Mouse (Mus musculus): ENCODE results near the gene Hoxc13. TPM values are rescaled to one million over a fixed set of nuclear protein-coding genes. Genes with fewer than 3 reads are reported as not detected.
A peak's percentile ranks its signal among the peaks of the same experiment; 100 is the strongest.

Gene Hoxc13
- total and polyA plus RNA-seq, 2 experiments from 2014 or later: not detected

GRCm38 (mm10) chr15:102956906-102957305, 36.0 kb downstream of the Hoxc13 start:
- WGBS: under 1% methylated on average over 12 of the region's 12 CpGs
- Histone ChIP-seq H3K36me3 (ENCODE audit: insufficient read depth) (no peaks in the 10 kb centered on the region), H3K27ac (ENCODE audit: low read depth, low read length) (no peak overlapping the region), H3K4me1 (ENCODE audit: insufficient read depth) (no peaks in the 10 kb centered on the region), H3K9me3 (ENCODE audit: low read length) (no peaks in the 10 kb centered on the region), H3K4me3 (ENCODE audit: low read depth, low read length) (no peak overlapping the region), H3K4me2 (ENCODE audit: low read depth) (no peak overlapping the region), H3K9ac (no peak overlapping the region), H3K27me3 (ENCODE audit: insufficient read depth, low read length) (peaks cover 95% of the 10 kb centered on the region)
- no peak for TF ChIP-seq CTCF (IDR thresholded peaks at IDR 0.05; ENCODE audit: low read depth)
- DNase-seq: no peak
- no peak for ATAC-seq

GRCm38 (mm10) chr15:102959663-102960191, 38.8 kb downstream of the Hoxc13 start:
- TF ChIP-seq CTCF (IDR thresholded peaks at IDR 0.05; ENCODE audit: low read depth): no peak
- Histone ChIP-seq H3K27ac (ENCODE audit: low read depth, low read length) (no peak overlapping the region), H3K4me2 (ENCODE audit: low read depth) (no peak overlapping the region), H3K9me3 (ENCODE audit: low read length) (no peaks in the 10 kb centered on the region), H3K4me1 (ENCODE audit: insufficient read depth) (no peaks in the 10 kb centered on the region), H3K27me3 (ENCODE audit: insufficient read depth, low read length) (peaks cover 96% of the 10 kb centered on the region), H3K9ac (no peak overlapping the region), H3K4me3 (ENCODE audit: low read depth, low read length) (no peak overlapping the region), H3K36me3 (ENCODE audit: insufficient read depth) (no peaks in the 10 kb centered on the region)
- ATAC-seq (no peak), DNase-seq (no peak)
- WGBS: under 1% methylated on average over 13 of the region's 13 CpGs

GRCm38 (mm10) chr15:102961728-102962127, 40.8 kb downstream of the Hoxc13 start:
- ATAC-seq: no peak
- Histone ChIP-seq H3K9me3 (ENCODE audit: low read length) (no peaks in the 10 kb centered on the region), H3K4me3 (ENCODE audit: low read depth, low read length) (no peak overlapping the region), H3K9ac (no peak overlapping the region), H3K4me2 (ENCODE audit: low read depth) (no peak overlapping the region), H3K36me3 (ENCODE audit: insufficient read depth) (no peaks in the 10 kb centered on the region), H3K27me3 (ENCODE audit: insufficient read depth, low read length) (peaks cover 98% of the 10 kb centered on the region), H3K27ac (ENCODE audit: low read depth, low read length) (no peak overlapping the region), H3K4me1 (ENCODE audit: insufficient read depth) (no peaks in the 10 kb centered on the region)
- no peak for DNase-seq
- 5% methylated on average over 6 of the region's 6 CpGs for WGBS
- no peak for TF ChIP-seq CTCF (IDR thresholded peaks at IDR 0.05; ENCODE audit: low read depth)

- no peak for TF ChIP-seq CTCF (IDR thresholded peaks at IDR 0.05; ENCODE audit: low read depth)
- under 1% methylated on average over 13 of the region's 13 CpGs for WGBS
These were observed 41.6 kb downstream of the Hoxc13 start for GRCm38 (mm10) chr15:102962492-102962891.

GRCm38 (mm10) chr15:102963259-102963658, 42.4 kb downstream of the Hoxc13 start:
- DNase-seq: no peak
- Histone ChIP-seq H3K9me3 (ENCODE audit: low read length) (no peaks in the 10 kb centered on the region), H3K4me2 (ENCODE audit: low read depth) (no peak overlapping the region), H3K27me3 (ENCODE audit: insufficient read depth, low read length) (peaks cover 96% of the 10 kb centered on the region), H3K4me3 (ENCODE audit: low read depth, low read length) (no peak overlapping the region), H3K36me3 (ENCODE audit: insufficient read depth) (no peaks in the 10 kb centered on the region), H3K9ac (no peak overlapping the region), H3K27ac (ENCODE audit: low read depth, low read length) (no peak overlapping the region), H3K4me1 (ENCODE audit: insufficient read depth) (no peaks in the 10 kb centered on the region)
- TF ChIP-seq CTCF (IDR thresholded peaks at IDR 0.05; ENCODE audit: low read depth): no peak
- WGBS: 1% methylated on average over 8 of the region's 8 CpGs
- ATAC-seq: no peak

More at GRCm38 (mm10) chr15:102962492-102962891, 41.6 kb downstream of the Hoxc13 start:
- Histone ChIP-seq H3K27me3 (ENCODE audit: insufficient read depth, low read length) (peaks cover 98% of the 10 kb centered on the region), H3K4me2 (ENCODE audit: low read depth) (no peak overlapping the region), H3K9me3 (ENCODE audit: low read length) (no peaks in the 10 kb centered on the region), H3K36me3 (ENCODE audit: insufficient read depth) (no peaks in the 10 kb centered on the region), H3K4me3 (ENCODE audit: low read depth, low read length) (no peak overlapping the region), H3K9ac (no peak overlapping the region), H3K4me1 (ENCODE audit: insufficient read depth) (no peaks in the 10 kb centered on the region), H3K27ac (ENCODE audit: low read depth, low read length) (no peak overlapping the region)
- DNase-seq: peak; percentile 42
- ATAC-seq: no peak

GRCm38 (mm10) chr15:102963671-102964640, 43.1 kb downstream of the Hoxc13 start:
- WGBS: 2% methylated on average over 28 of the region's 28 CpGs
- no peaks in the 10 kb centered on the region for H3K9me3 ChIP-seq (ENCODE audit: low read length)
- H3K27me3 ChIP-seq (ENCODE audit: insufficient read depth, low read length): peaks cover 96% of the 10 kb centered on the region
- H3K4me1 ChIP-seq (ENCODE audit: insufficient read depth): no peaks in the 10 kb centered on the region
- H3K36me3 ChIP-seq (ENCODE audit: insufficient read depth): no peaks in the 10 kb centered on the region
- no peak overlapping the region for H3K4me3 ChIP-seq (ENCODE audit: low read depth, low read length)
- peak; percentile 55 for DNase-seq
- no peak overlapping the region for H3K27ac ChIP-seq (ENCODE audit: low read depth, low read length)
- no peak for TF ChIP-seq CTCF (IDR thresholded peaks at IDR 0.05; ENCODE audit: low read depth)
- no peak overlapping the region for H3K9ac ChIP-seq
- no peak overlapping the region for H3K4me2 ChIP-seq (ENCODE audit: low read depth)
- ATAC-seq: no peak

Data from forebrain, postnatal 0 days (tissue).